In genomic region chr3:146682140-146682651, GRCm38 (mm10) we compare ENCODE assay signal across 9 mouse cellular contexts. TPM values are rescaled to one million over a fixed set of nuclear protein-coding genes. Genes with fewer than 3 reads are reported as not detected.
A peak's percentile ranks its signal among the peaks of the same experiment; 100 is the strongest.
DNase-seq lines count a peak whose midpoint lies in the region; ATAC-seq and TF ChIP-seq lines count a peak whose summit lies in the region.
"Had no signal": no experiment of that assay in that cellular context is flagged by ENCODE, and none has a peak within 500 bp of the region (broad histone marks: within the 10 kb centered on the region; RNA-seq: fewer than 3 reads in every experiment).

No protein-coding gene starts in this region.

- no peak overlapping the region for H3K4me3 ChIP-seq in limb, embryonic 11.5 days (ENCODE audit: low read depth, low read length)
- H3K4me3 ChIP-seq in limb, embryonic 10.5 days = no peak overlapping the region
- 0 out of 2 replicates have a peak overlapping the region, but pooled peaks have one; percentile 6 for H3K4me3 ChIP-seq in embryonic facial prominence, embryonic 12.5 days
- H3K4me3 ChIP-seq in heart, embryonic 11.5 days (ENCODE audit: low read depth, low read length) = peak overlapping the region; percentile 14; the same call in 1 of the 2 replicates
- peak overlapping the region; percentile 8; the same call in 1 of the 2 replicates for H3K4me3 ChIP-seq in kidney, embryonic 14.5 days (ENCODE audit: low read length)
- H3K4me3 ChIP-seq in limb, embryonic 13.5 days = peak overlapping the region; percentile 15
- H3K4me3 ChIP-seq in midbrain, embryonic 12.5 days = no peak overlapping the region
- peak overlapping the region; percentile 27 for H3K4me3 ChIP-seq in stomach, postnatal 0 days (ENCODE audit: low read depth, low read length)

- H3K27ac ChIP-seq in limb, embryonic 11.5 days (replicated peaks; ENCODE audit: low read depth, low read length) = no peak overlapping the region
- no peak overlapping the region for H3K27ac ChIP-seq in limb, embryonic 10.5 days
- peak overlapping the region; percentile 83 for H3K27ac ChIP-seq in embryonic facial prominence, embryonic 12.5 days
- H3K27ac ChIP-seq in heart, embryonic 11.5 days (ENCODE audit: low read depth, low read length) = peak overlapping the region; percentile 83
- H3K27ac ChIP-seq in kidney, embryonic 14.5 days (ENCODE audit: low read depth, low read length) = no peak overlapping the region
- H3K27ac ChIP-seq in limb, embryonic 13.5 days = peak overlapping the region; percentile 48; the same call in 1 of the 2 replicates
- H3K27ac ChIP-seq in midbrain, embryonic 12.5 days (replicated peaks) = 0 out of 2 replicates have a peak overlapping the region, but pooled peaks have one; percentile 8
- peak overlapping the region; percentile 75 for H3K27ac ChIP-seq in stomach, postnatal 0 days (replicated peaks)

- no peak for TF ChIP-seq CTCF in stomach, postnatal 0 days (IDR thresholded peaks at IDR 0.05; ENCODE audit: low read depth)

- no peaks in the 10 kb centered on the region for H3K4me1 ChIP-seq in limb, embryonic 11.5 days (ENCODE audit: control insufficient read depth, insufficient read depth, low read length)
- peaks cover 13% of the 10 kb centered on the region for H3K4me1 ChIP-seq in limb, embryonic 10.5 days
- peaks cover 9% of the 10 kb centered on the region; the same call in 1 of the 2 replicates for H3K4me1 ChIP-seq in embryonic facial prominence, embryonic 12.5 days
- peaks cover 20% of the 10 kb centered on the region for H3K4me1 ChIP-seq in heart, embryonic 11.5 days (ENCODE audit: control insufficient read depth, insufficient read depth, low read length)
- H3K4me1 ChIP-seq in kidney, embryonic 14.5 days (ENCODE audit: control insufficient read depth, insufficient read depth, low read length) = no peaks in the 10 kb centered on the region
- H3K4me1 ChIP-seq in limb, embryonic 13.5 days = peaks cover 28% of the 10 kb centered on the region
- peaks cover 12% of the 10 kb centered on the region; the same call in 1 of the 2 replicates for H3K4me1 ChIP-seq in midbrain, embryonic 12.5 days
- peaks cover 2% of the 10 kb centered on the region; the same call in 1 of the 2 replicates for H3K4me1 ChIP-seq in stomach, postnatal 0 days (replicated peaks; ENCODE audit: control insufficient read depth, insufficient read depth)

- H3K9me3 ChIP-seq in limb, embryonic 11.5 days (ENCODE audit: control insufficient read depth, low read length) = no peaks in the 10 kb centered on the region
- H3K9me3 ChIP-seq in limb, embryonic 10.5 days (replicated peaks) = no peaks in the 10 kb centered on the region
- H3K9me3 ChIP-seq in embryonic facial prominence, embryonic 12.5 days = no peaks in the 10 kb centered on the region
- no peaks in the 10 kb centered on the region for H3K9me3 ChIP-seq in heart, embryonic 11.5 days (replicated peaks; ENCODE audit: control insufficient read depth, low read length)
- H3K9me3 ChIP-seq in kidney, embryonic 14.5 days (ENCODE audit: control insufficient read depth, low read length) = no peaks in the 10 kb centered on the region
- H3K9me3 ChIP-seq in limb, embryonic 13.5 days = no peaks in the 10 kb centered on the region
- no peaks in the 10 kb centered on the region for H3K9me3 ChIP-seq in midbrain, embryonic 12.5 days
- H3K9me3 ChIP-seq in stomach, postnatal 0 days (ENCODE audit: control insufficient read depth, low read length) = no peaks in the 10 kb centered on the region

- 60% methylated on average over 13 of the region's 13 CpGs for WGBS in limb, embryonic 11.5 days
- 70% methylated on average over 13 of the region's 13 CpGs for WGBS in limb, embryonic 10.5 days
- WGBS in embryonic facial prominence, embryonic 12.5 days = 42% methylated on average over 13 of the region's 13 CpGs
- 53% methylated on average over 13 of the region's 13 CpGs for WGBS in heart, embryonic 11.5 days (ENCODE audit: insufficient replicate concordance)
- WGBS in kidney, embryonic 14.5 days = 47% methylated on average over 13 of the region's 13 CpGs
- WGBS in limb, embryonic 13.5 days = 35% methylated on average over 13 of the region's 13 CpGs
- WGBS in midbrain, embryonic 12.5 days = 58% methylated on average over 13 of the region's 13 CpGs
- WGBS in stomach, postnatal 0 days = 21% methylated on average over 13 of the region's 13 CpGs

- no peaks in the 10 kb centered on the region for H3K36me3 ChIP-seq in limb, embryonic 11.5 days (ENCODE audit: control insufficient read depth, insufficient read depth, low read length)
- no peaks in the 10 kb centered on the region for H3K36me3 ChIP-seq in limb, embryonic 10.5 days
- H3K36me3 ChIP-seq in embryonic facial prominence, embryonic 12.5 days = no peaks in the 10 kb centered on the region
- no peaks in the 10 kb centered on the region for H3K36me3 ChIP-seq in heart, embryonic 11.5 days (ENCODE audit: control insufficient read depth, insufficient read depth, low read length)
- no peaks in the 10 kb centered on the region for H3K36me3 ChIP-seq in kidney, embryonic 14.5 days (ENCODE audit: control insufficient read depth, insufficient read depth, low read length)
- H3K36me3 ChIP-seq in limb, embryonic 13.5 days = no peaks in the 10 kb centered on the region
- no peaks in the 10 kb centered on the region for H3K36me3 ChIP-seq in midbrain, embryonic 12.5 days
- no peaks in the 10 kb centered on the region for H3K36me3 ChIP-seq in stomach, postnatal 0 days (ENCODE audit: control insufficient read depth, insufficient read depth, low read length)

- no peak for ATAC-seq in limb, embryonic 11.5 days (ENCODE audit: insufficient number of reproducible peaks, low FRiP score, low TSS enrichment, low read depth)
- ATAC-seq in embryonic facial prominence, embryonic 12.5 days (ENCODE audit: insufficient number of reproducible peaks, insufficient read depth, low FRiP score, low TSS enrichment) = 0 out of 2 replicates have a peak, but pooled peaks have one; percentile 44
- ATAC-seq in heart, embryonic 11.5 days (replicated peaks; ENCODE audit: insufficient number of reproducible peaks, low FRiP score, low TSS enrichment) = no peak
- no peak for ATAC-seq in kidney, embryonic 14.5 days (ENCODE audit: low FRiP score, low TSS enrichment)
- ATAC-seq in limb, embryonic 13.5 days (ENCODE audit: low FRiP score, low read depth) = peak; percentile 29; the same call in 1 of the 2 replicates
- no peak for ATAC-seq in midbrain, embryonic 12.5 days (ENCODE audit: low FRiP score, low read depth)
- peak; percentile 36; the same call in 1 of the 2 replicates for ATAC-seq in stomach, postnatal 0 days (ENCODE audit: low FRiP score, low TSS enrichment)

- H3K4me2 ChIP-seq in limb, embryonic 11.5 days (ENCODE audit: low read depth, severe bottlenecking) = 0 out of 2 replicates have a peak overlapping the region, but pooled peaks have one; percentile 5
- peak overlapping the region; percentile 33 for H3K4me2 ChIP-seq in embryonic facial prominence, embryonic 12.5 days (replicated peaks)
- H3K4me2 ChIP-seq in heart, embryonic 11.5 days = peak overlapping the region; percentile 54
- H3K4me2 ChIP-seq in kidney, embryonic 14.5 days (replicated peaks; ENCODE audit: low read depth, low read length) = peak overlapping the region; percentile 30
- H3K4me2 ChIP-seq in limb, embryonic 13.5 days (replicated peaks) = peak overlapping the region; percentile 58
- peak overlapping the region; percentile 28 for H3K4me2 ChIP-seq in midbrain, embryonic 12.5 days (replicated peaks)
- peak overlapping the region; percentile 67 for H3K4me2 ChIP-seq in stomach, postnatal 0 days (replicated peaks; ENCODE audit: low read depth)

- H3K27me3 ChIP-seq in limb, embryonic 11.5 days (ENCODE audit: control insufficient read depth, insufficient read depth, low read length) = no peaks in the 10 kb centered on the region
- peaks cover 22% of the 10 kb centered on the region for H3K27me3 ChIP-seq in limb, embryonic 10.5 days (ENCODE audit: low read depth, poor library complexity, severe bottlenecking)
- no peaks in the 10 kb centered on the region for H3K27me3 ChIP-seq in embryonic facial prominence, embryonic 12.5 days
- no peaks in the 10 kb centered on the region for H3K27me3 ChIP-seq in heart, embryonic 11.5 days (ENCODE audit: control insufficient read depth, insufficient read depth, low read length)
- H3K27me3 ChIP-seq in kidney, embryonic 14.5 days (ENCODE audit: control insufficient read depth, insufficient read depth, low read length) = no peaks in the 10 kb centered on the region
- H3K27me3 ChIP-seq in limb, embryonic 13.5 days = no peaks in the 10 kb centered on the region
- peaks cover 24% of the 10 kb centered on the region for H3K27me3 ChIP-seq in midbrain, embryonic 12.5 days
- no peaks in the 10 kb centered on the region for H3K27me3 ChIP-seq in stomach, postnatal 0 days (ENCODE audit: control insufficient read depth, insufficient read depth, low read length)

- no peak overlapping the region for H3K9ac ChIP-seq in limb, embryonic 11.5 days (ENCODE audit: low read length)
- no peak overlapping the region for H3K9ac ChIP-seq in embryonic facial prominence, embryonic 12.5 days
- H3K9ac ChIP-seq in heart, embryonic 11.5 days (ENCODE audit: low read depth, low read length) = peak overlapping the region; percentile 65
- no peak overlapping the region for H3K9ac ChIP-seq in kidney, embryonic 14.5 days (ENCODE audit: low read depth, low read length)
- H3K9ac ChIP-seq in limb, embryonic 13.5 days = peak overlapping the region; percentile 40
- no peak overlapping the region for H3K9ac ChIP-seq in midbrain, embryonic 12.5 days (replicated peaks)
- H3K9ac ChIP-seq in stomach, postnatal 0 days (ENCODE audit: low read length) = peak overlapping the region; percentile 43

- TF ChIP-seq EP300 in stomach, postnatal 0 days (optimal IDR thresholded peaks at IDR 0.05) = no peak

- peak; percentile 36 for DNase-seq in limb, embryonic 11.5 days (ENCODE audit: low spot score)
- DNase-seq in limb, embryonic 10.5 days (ENCODE audit: low spot score) = no peak
- peak; percentile 78 for DNase-seq in stomach, postnatal 0 days (ENCODE audit: low spot score)

RNA-seq across cellular contexts. Expression of gene Samd13, which starts 3.2 kb away (rescaled TPM):
- 0.57 and 1.3 TPM in 2 replicates for polyA plus RNA-seq in limb, embryonic 11.5 days (2014; fragmentation: Nextera tagmentation; extraction: Ambion mirVana)
- 0.83 and 1.2 TPM in 2 replicates for polyA plus RNA-seq in limb, embryonic 10.5 days (2016; fragmentation: Nextera tagmentation; extraction: Ambion mirVana)
- polyA plus RNA-seq in embryonic facial prominence, embryonic 12.5 days (2016; fragmentation: Nextera tagmentation; extraction: Ambion mirVana) = 1.3 and 1.9 TPM in 2 replicates
- 1.2 and 1.7 TPM in 2 replicates for polyA plus RNA-seq in heart, embryonic 11.5 days (2014; fragmentation: Nextera tagmentation; extraction: Ambion mirVana)
- 0.99 and 1.2 TPM in 2 replicates for polyA plus RNA-seq in kidney, embryonic 14.5 days (2014; fragmentation: Nextera tagmentation; extraction: Ambion mirVana)
- 1.4 and 1.9 TPM in 2 replicates for polyA plus RNA-seq in limb, embryonic 13.5 days (2015; fragmentation: Nextera tagmentation; extraction: Ambion mirVana)
- polyA plus RNA-seq in midbrain, embryonic 12.5 days (2016; fragmentation: Nextera tagmentation; extraction: Ambion mirVana) = 0.97 and 1.0 TPM in 2 replicates
- 0.45 and 0.64 TPM in 2 replicates for polyA plus RNA-seq in stomach, postnatal 0 days (2015; fragmentation: Nextera tagmentation; extraction: Ambion mirVana)

RNA-seq across cellular contexts. Expression of gene 4930503B20Rik, which starts 31.1 kb away (rescaled TPM):
- not detected in 2 replicates for polyA plus RNA-seq in limb, embryonic 11.5 days (2014; fragmentation: Nextera tagmentation; extraction: Ambion mirVana)
- polyA plus RNA-seq in limb, embryonic 10.5 days (2016; fragmentation: Nextera tagmentation; extraction: Ambion mirVana) = not detected in 2 replicates
- polyA plus RNA-seq in embryonic facial prominence, embryonic 12.5 days (2016; fragmentation: Nextera tagmentation; extraction: Ambion mirVana) = 0.22 TPM in 1 of 2 replicates, not detected in the other
- polyA plus RNA-seq in heart, embryonic 11.5 days (2014; fragmentation: Nextera tagmentation; extraction: Ambion mirVana) = not detected in 2 replicates
- not detected in 2 replicates for polyA plus RNA-seq in kidney, embryonic 14.5 days (2014; fragmentation: Nextera tagmentation; extraction: Ambion mirVana)
- polyA plus RNA-seq in limb, embryonic 13.5 days (2015; fragmentation: Nextera tagmentation; extraction: Ambion mirVana) = not detected in 2 replicates
- polyA plus RNA-seq in midbrain, embryonic 12.5 days (2016; fragmentation: Nextera tagmentation; extraction: Ambion mirVana) = not detected in 2 replicates
- not detected in 2 replicates for polyA plus RNA-seq in stomach, postnatal 0 days (2015; fragmentation: Nextera tagmentation; extraction: Ambion mirVana)
- polyA plus RNA-seq: G1E had no signal

Comparison
In these comparisons a context has a peak if more than half of its experiments do, and no peak if none do; other contexts are left out.
1. ATAC-seq: peak in embryonic facial prominence, embryonic 12.5 days (single experiment), limb, embryonic 13.5 days (single experiment) and stomach, postnatal 0 days (single experiment); none in limb, embryonic 11.5 days (single experiment), heart, embryonic 11.5 days (single experiment), kidney, embryonic 14.5 days (single experiment) and midbrain, embryonic 12.5 days (single experiment).
2. H3K27ac ChIP-seq: peak in embryonic facial prominence, embryonic 12.5 days (single experiment), heart, embryonic 11.5 days (single experiment), limb, embryonic 13.5 days (single experiment), midbrain, embryonic 12.5 days (single experiment) and stomach, postnatal 0 days (single experiment); none in limb, embryonic 11.5 days (single experiment), limb, embryonic 10.5 days (single experiment) and kidney, embryonic 14.5 days (single experiment).
3. H3K4me3 ChIP-seq: peak in embryonic facial prominence, embryonic 12.5 days (single experiment), heart, embryonic 11.5 days (single experiment), kidney, embryonic 14.5 days (single experiment), limb, embryonic 13.5 days (single experiment) and stomach, postnatal 0 days (single experiment); none in limb, embryonic 11.5 days (single experiment), limb, embryonic 10.5 days (single experiment) and midbrain, embryonic 12.5 days (single experiment).
4. H3K9ac ChIP-seq: peak in heart, embryonic 11.5 days (single experiment), limb, embryonic 13.5 days (single experiment) and stomach, postnatal 0 days (single experiment); none in limb, embryonic 11.5 days (single experiment), embryonic facial prominence, embryonic 12.5 days (single experiment), kidney, embryonic 14.5 days (single experiment) and midbrain, embryonic 12.5 days (single experiment).
5. H3K4me2 ChIP-seq: peak in every context shown above with its lines; median percentile 67 in stomach, postnatal 0 days; 58 in limb, embryonic 13.5 days; 54 in heart, embryonic 11.5 days; 33 in embryonic facial prominence, embryonic 12.5 days; 30 in kidney, embryonic 14.5 days; 28 in midbrain, embryonic 12.5 days; 5 in limb, embryonic 11.5 days.